Mouse (Mus musculus) liver, embryonic 14.5 days (tissue): Measurements from ENCODE around the gene Msi2.

Experiments
- CTCF ChIP-seq: IDR thresholded peaks from 2 replicates; pipeline ENCODE4 v1.5.1; 2016; ENCODE audit warnings: antibody characterized with exemption, low read depth, control low read depth
- EP300 ChIP-seq: IDR thresholded peaks from 2 replicates; pipeline ENCODE4 v1.6.1; 2016; ENCODE audit warnings: antibody characterized with exemption, low read depth

DNA sequence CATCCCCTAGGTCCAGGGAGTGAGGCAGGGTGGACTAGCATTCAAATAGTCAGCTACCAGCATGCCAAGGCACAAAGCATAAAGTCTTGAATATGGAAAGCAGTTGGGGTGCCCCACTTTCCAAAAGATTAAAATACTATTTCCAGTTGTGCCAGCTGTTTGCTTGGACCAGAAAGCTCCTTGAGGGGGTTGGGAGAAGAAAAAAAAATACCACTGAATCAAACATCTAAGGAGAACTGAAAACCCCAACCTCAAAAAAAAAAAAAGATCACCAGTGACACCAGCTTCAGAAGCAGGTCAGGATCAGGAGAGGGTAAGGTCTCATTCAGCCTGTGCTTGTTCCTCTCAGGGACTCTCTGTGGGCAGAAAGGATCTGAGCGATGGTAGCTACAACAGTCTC lies 108.2 kb downstream of the Msi2 start:
- TF ChIP-seq CTCF = no peak
- no peak for TF ChIP-seq EP300
